Mouse (Mus musculus) intestine, embryonic 15.5 days (tissue): ENCODE measurements around the gene Gm609. TPM values are rescaled to one million over a fixed set of nuclear protein-coding genes. Genes with fewer than 3 reads are reported as not detected.
"Not testable (repeated sequence)": the region's sequence is repeated elsewhere in the genome, so short reads cannot be mapped to it uniquely, and the experiment has no call there.

Experiments used
- ATAC-seq: fragments of 200-750 bp; cut with Nextera tagmentation; 2 replicates; pipeline ENCODE4 v1.8.0; 2017; ENCODE audit warnings: moderate TSS enrichment, moderate library complexity
- H3K27ac ChIP-seq: fragments of 300-500 bp; sonication (generic); 2 replicates; pipeline ENCODE4 v1.5.1; 2015; ENCODE audit warnings: mild to moderate bottlenecking, inconsistent platforms
- H3K27me3 ChIP-seq: fragments of 300-500 bp; sonication (generic); replicated peaks from 2 replicates; pipeline ENCODE4 v1.6.1; 2015; ENCODE audit warnings: inconsistent platforms
- H3K36me3 ChIP-seq: fragments of 300-500 bp; sonication (generic); 2 replicates; pipeline ENCODE4 v1.6.1; 2015; ENCODE audit warnings: inconsistent platforms
- H3K4me1 ChIP-seq: fragments of 300-500 bp; sonication (generic); replicated peaks from 2 replicates; pipeline ENCODE4 v1.6.1; 2015; ENCODE audit warnings: inconsistent platforms
- H3K4me2 ChIP-seq: fragments of 300-500 bp; sonication (generic); replicated peaks from 2 replicates; pipeline ENCODE4 v1.6.1; 2015; ENCODE audit warnings: mild to moderate bottlenecking, inconsistent platforms
- H3K4me3 ChIP-seq: fragments of 300-500 bp; sonication (generic); replicated peaks from 2 replicates; pipeline ENCODE4 v1.5.1; 2015; ENCODE audit warnings: inconsistent platforms
- H3K9ac ChIP-seq: fragments of 300-500 bp; sonication (generic); 2 replicates; pipeline ENCODE4 v1.6.1; 2015; ENCODE audit warnings: inconsistent platforms
- H3K9me3 ChIP-seq: fragments of 300-500 bp; sonication (generic); 2 replicates; pipeline ENCODE4 v1.6.1; 2016; ENCODE audit warnings: inconsistent platforms
- WGBS: fragments of 180-500 bp; shearing (Covaris S2); methylation state at CpG from one replicate; pipeline ENCODE4 v1.1.7; 2015; 5-methylcytosine and 5-hydroxymethylcytosine counted together
- polyA plus RNA-seq: library from polyadenylated mRNA; unstranded; fragments of >200 nt; fragmentation: Nextera tagmentation; extraction: Ambion mirVana; gene quantifications from 2 replicates; pipeline ENCODE4 v1.2.1, GENCODE M21; 2015

The Gm609 gene
- polyA plus RNA-seq, 1 experiment from 2014 or later, result 2.2 TPM

DNA sequence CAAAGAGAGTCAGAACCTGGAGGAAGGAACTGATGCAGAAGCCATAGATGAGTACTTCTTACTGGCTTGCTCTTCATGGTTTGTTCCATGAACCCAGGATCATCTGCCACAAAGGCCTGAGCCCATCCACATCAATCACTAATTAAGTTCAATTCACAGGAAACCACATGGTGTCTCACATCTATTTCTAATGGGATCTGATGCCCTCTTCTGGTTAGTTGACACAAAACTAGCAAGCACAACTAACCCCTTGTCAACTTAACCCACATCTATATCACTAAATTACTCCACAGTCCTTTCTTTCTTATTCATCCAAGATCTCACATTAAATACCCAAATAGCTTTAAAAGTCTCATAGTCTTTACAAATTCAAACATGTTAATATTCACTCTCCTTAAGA, 79.3 kb downstream of the Gm609 start:
- no peaks in the 10 kb centered on the region for H3K27me3 ChIP-seq
- no peak overlapping the region for H3K27ac ChIP-seq
- 0 out of 2 replicates have a peak, but pooled peaks cover 2% of the 10 kb centered on the region for H3K4me1 ChIP-seq
- H3K36me3 ChIP-seq, result no peaks in the 10 kb centered on the region
- no peak overlapping the region for H3K4me2 ChIP-seq
- H3K9me3 ChIP-seq, result no peaks in the 10 kb centered on the region
- no peak for ATAC-seq
- no peak overlapping the region for H3K9ac ChIP-seq
- H3K4me3 ChIP-seq, result no peak overlapping the region

DNA sequence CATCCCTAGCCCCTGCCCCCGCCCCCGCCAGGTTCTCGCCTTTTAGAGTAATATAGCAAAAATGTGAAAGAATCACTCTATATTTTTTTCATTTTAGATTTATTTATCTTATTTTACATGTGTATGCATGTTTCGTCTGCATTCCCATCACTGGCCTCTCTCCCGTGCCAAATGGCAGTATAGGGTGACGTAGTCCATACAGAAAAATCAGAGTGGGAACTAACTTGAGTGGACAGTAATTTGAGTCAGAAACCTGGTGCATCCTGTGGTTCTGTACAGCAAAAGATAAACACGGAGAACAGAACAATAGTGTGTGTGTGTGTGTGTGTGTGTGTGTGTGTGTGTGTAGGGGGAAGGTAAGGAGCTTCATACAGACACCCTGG, 83.7 kb downstream of the Gm609 start:
- H3K4me1 ChIP-seq, H3K9ac ChIP-seq, H3K27me3 ChIP-seq, H3K36me3 ChIP-seq, H3K9me3 ChIP-seq: not testable (repeated sequence)
- WGBS, result 28% methylated on average over 7 of the region's 7 CpGs
- Histone ChIP-seq H3K4me3 (peak overlapping the region; percentile 58), H3K4me2 (peak overlapping the region; percentile 84), H3K27ac (0 out of 2 replicates have a peak overlapping the region, but pooled peaks have one; percentile 67)
- ATAC-seq, result peak; percentile 50; the same call in 1 of the 2 replicates

DNA sequence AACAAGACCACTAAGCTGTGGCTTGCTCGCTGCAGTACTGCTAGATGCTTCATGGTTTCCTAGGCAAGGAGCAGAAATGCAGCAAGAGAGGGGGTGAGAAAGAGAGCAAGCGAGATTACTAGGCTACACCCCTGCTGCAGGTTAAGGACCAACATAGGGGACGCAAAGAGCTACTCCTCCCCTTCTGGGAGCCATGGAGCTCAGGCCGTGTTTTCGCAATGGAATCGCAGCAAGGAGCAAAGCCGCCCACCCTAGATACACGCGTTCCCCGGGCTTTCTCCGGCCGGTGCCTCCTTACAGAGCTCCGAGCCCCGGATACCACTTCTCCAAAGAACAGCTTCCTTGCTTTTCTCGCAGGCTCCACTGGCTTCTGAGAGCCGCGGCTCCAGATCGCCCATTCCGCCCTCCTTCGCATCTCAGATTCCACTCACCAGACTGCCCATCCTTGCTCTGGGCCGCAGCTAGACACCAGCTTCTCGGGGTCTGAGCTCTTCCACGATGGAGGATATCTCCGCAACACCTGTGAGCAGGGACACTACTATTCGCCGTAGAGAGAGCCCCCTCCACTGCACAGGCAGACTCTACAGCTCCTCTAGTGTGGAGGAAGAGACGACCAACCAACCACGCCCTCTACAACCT, 84.2 kb downstream of the Gm609 start, which contains the start of gene Cd200:
TSS of gene Cd200 (minus strand) at position 629 of the 639 bp plus-strand sequence.
- no peaks in the 10 kb centered on the region for H3K27me3 ChIP-seq
- peak within 1 kb of the TSS; percentile 84 for H3K4me2 ChIP-seq
- H3K9me3 ChIP-seq, result no peaks in the 10 kb centered on the region
- no peaks in the 10 kb centered on the region for H3K36me3 ChIP-seq
- peak within 1 kb of the TSS; percentile 59 for H3K9ac ChIP-seq
- H3K27ac ChIP-seq, result peak within 1 kb of the TSS; percentile 67
- H3K4me1 ChIP-seq, result 0 out of 2 replicates have a peak, but pooled peaks cover 2% of the 10 kb centered on the region
- ATAC-seq, result peak; percentile 93
- peak within 1 kb of the TSS; percentile 58 for H3K4me3 ChIP-seq
- 2% methylated on average over 28 of the region's 28 CpGs for WGBS

DNA sequence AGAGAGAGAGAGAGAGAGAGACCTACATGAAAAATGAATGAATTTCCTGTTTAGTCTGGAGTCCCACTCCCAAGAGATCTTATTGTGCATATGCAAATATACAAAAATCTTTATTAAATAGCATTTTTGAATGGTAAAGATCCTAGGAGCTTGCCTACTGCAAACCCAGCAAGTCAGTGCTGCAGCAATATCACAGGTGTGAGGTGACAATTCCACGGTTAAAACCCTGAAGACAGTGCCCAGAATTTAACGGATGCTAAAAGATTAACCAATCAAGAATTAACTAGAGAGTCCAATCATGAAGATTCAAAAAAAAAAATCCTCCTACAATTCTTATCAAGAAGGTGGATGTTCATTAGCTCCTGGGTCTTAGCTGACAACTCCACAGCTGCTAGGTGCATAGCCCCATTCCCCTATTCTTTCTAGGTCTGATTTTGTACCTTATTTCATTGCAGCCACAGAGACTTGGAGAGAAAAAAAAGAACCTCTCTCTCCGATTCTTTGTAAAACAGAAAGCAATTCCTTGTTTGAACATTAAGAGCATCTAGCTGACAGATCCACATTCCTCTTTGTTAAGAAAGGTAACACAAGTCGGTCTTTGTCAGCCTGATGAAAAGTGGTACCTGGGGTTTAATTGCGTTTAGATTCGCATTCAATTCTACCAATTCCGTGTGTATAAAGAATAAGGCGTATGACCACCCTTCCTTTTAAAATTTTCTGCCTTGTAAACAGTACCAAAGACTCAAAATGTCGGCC, 84.9 kb downstream of the Gm609 start:
- no peaks in the 10 kb centered on the region for H3K27me3 ChIP-seq
- WGBS, result 39% methylated on average over 9 of the region's 9 CpGs
- 0 out of 2 replicates have a peak, but pooled peaks cover 2% of the 10 kb centered on the region for H3K4me1 ChIP-seq
- H3K4me2 ChIP-seq, result peak overlapping the region; percentile 84
- H3K4me3 ChIP-seq, result peak overlapping the region; percentile 58
- no peaks in the 10 kb centered on the region for H3K36me3 ChIP-seq
- no peak for ATAC-seq
- no peaks in the 10 kb centered on the region for H3K9me3 ChIP-seq
- H3K9ac ChIP-seq, result peak overlapping the region; percentile 59
- H3K27ac ChIP-seq, result no peak overlapping the region

DNA sequence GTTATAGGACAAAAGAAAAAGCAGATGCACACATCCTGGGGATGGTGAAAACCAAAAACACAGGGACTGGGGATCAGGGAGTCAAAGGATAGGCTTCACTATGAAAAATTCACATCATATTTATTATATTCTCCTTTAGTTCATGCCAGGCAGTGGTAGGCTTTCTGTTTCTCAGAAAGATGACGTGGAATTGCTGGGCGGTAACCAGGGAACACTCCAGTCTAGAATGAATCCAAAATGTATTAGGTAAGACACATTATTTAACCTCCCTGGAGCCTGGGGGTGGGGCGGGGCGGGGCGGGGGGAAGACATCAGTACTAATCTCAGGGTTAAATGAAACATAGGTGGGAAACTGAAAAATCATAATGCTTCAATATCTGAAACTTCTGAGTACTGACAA, 85.7 kb downstream of the Gm609 start:
- no peak for ATAC-seq
- H3K9ac ChIP-seq, result no peak overlapping the region
- 0 out of 2 replicates have a peak, but pooled peaks cover 2% of the 10 kb centered on the region for H3K4me1 ChIP-seq
- H3K4me3 ChIP-seq, result no peak overlapping the region
- no peak overlapping the region for H3K27ac ChIP-seq
- H3K36me3 ChIP-seq, result no peaks in the 10 kb centered on the region
- no peaks in the 10 kb centered on the region for H3K9me3 ChIP-seq
- no peak overlapping the region for H3K4me2 ChIP-seq
- H3K27me3 ChIP-seq, result no peaks in the 10 kb centered on the region
- WGBS, result 86% methylated on average over 5 of the region's 5 CpGs

DNA sequence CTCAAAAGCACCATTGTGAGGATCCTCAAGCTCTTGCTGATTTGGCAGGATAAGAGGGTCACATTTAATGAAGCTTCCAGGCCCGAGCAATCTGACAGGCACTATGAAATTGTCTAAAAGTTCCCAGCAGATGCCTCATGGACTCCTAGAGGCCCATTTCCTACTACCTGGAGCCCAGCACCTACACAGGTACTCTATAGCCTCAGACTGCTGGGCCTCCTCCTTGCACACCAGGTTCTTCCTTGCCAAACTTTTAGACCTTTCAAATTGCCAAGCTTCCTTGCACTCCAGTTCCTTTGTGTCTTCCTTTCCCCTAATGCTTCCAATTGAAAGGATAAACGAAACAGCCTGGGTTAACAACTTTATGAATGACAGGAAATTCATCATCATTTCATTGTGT, 89.8 kb downstream of the Gm609 start:
- no peak for ATAC-seq
- Histone ChIP-seq H3K4me3 (no peak overlapping the region), H3K9me3 (no peaks in the 10 kb centered on the region), H3K4me1 (no peaks in the 10 kb centered on the region), H3K27ac (no peak overlapping the region), H3K4me2 (no peak overlapping the region), H3K27me3 (no peaks in the 10 kb centered on the region), H3K9ac (no peak overlapping the region), H3K36me3 (no peaks in the 10 kb centered on the region)
- 71% methylated on average over 2 of the region's 2 CpGs for WGBS

DNA sequence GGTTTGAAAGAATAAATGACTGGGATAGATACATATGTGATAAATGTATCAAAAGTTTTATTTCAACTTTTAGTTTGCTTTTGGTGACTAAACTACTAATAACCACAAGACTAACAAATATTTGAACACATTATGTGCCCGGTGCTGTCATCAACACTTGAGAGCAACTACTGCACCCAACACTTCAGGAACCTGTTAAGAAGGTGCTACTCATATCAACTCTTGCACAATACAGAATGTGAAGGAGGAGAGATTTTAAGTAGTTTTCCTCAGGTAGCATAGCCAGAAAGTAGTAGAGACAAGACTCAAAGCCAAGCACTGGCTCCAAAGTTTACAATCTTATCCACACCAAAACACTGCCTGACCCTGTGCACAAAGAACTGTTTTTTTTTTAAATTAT, 90.7 kb downstream of the Gm609 start:
- H3K36me3 ChIP-seq, result no peaks in the 10 kb centered on the region
- no peak overlapping the region for H3K4me2 ChIP-seq
- H3K4me3 ChIP-seq, result no peak overlapping the region
- no peaks in the 10 kb centered on the region for H3K27me3 ChIP-seq
- no peak overlapping the region for H3K27ac ChIP-seq
- no peak for ATAC-seq
- H3K4me1 ChIP-seq, result no peaks in the 10 kb centered on the region
- no peak overlapping the region for H3K9ac ChIP-seq
- H3K9me3 ChIP-seq, result no peaks in the 10 kb centered on the region
- 77% methylated on average over 1 of the region's 1 CpGs for WGBS

DNA sequence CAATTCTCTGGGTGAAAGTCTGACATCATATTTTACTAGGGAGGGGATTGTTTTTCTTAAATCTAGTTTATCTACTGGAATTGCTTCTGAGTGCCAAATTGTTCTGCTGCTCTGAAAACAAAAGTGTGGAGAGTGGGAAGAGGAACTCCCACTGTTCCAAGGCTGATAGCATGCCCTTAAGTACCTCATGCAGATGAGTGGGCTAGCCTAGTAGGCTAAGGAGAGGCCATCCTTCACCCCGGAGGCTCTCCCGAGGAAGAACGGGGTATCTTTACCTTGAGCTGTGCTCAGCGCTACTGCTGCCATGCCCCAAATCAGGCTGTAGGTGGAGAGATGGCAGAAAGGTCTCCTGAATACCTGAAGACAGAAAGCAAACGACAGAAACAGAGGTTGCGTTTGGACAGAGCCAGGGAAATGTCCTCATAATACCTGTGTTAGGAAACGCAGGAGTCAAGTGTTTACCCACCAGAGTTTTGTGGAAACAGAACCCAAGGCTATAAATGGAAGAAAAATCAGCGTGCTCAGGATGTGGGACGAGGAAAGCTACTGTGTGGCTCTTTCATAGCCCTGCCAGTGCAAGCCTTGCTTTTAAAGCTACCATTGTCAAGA, 92.7 kb downstream of the Gm609 start:
- no peak overlapping the region for H3K27ac ChIP-seq
- ATAC-seq, result no peak
- no peaks in the 10 kb centered on the region for H3K27me3 ChIP-seq
- no peaks in the 10 kb centered on the region for H3K4me1 ChIP-seq
- H3K36me3 ChIP-seq, result no peaks in the 10 kb centered on the region
- 49% methylated on average over 9 of the region's 9 CpGs for WGBS
- no peak overlapping the region for H3K9ac ChIP-seq
- H3K4me3 ChIP-seq, result no peak overlapping the region
- no peak overlapping the region for H3K4me2 ChIP-seq
- no peaks in the 10 kb centered on the region for H3K9me3 ChIP-seq

DNA sequence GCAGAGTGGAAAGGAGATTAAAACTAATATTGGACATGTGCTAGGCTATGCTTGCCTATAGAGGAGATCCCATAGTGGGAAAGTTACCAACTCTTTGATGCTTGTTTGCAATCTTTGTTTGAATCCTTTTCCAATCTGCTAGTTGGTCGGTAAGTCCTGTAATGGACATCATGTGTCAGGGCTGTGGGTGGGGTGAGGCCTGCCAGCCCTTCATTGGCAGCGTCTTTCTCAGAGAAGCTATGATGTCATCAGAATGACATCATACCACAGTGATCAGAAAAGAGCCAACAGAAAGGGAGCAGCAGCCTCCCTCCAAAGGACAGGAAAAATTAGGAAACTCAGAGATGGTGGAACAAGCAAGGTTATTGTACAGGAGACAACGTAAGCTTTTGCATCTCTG, 93.4 kb downstream of the Gm609 start:
- H3K4me2 ChIP-seq, result no peak overlapping the region
- WGBS, result 88% methylated on average over 3 of the region's 3 CpGs
- H3K27ac ChIP-seq, result no peak overlapping the region
- no peaks in the 10 kb centered on the region for H3K4me1 ChIP-seq
- no peaks in the 10 kb centered on the region for H3K27me3 ChIP-seq
- H3K4me3 ChIP-seq, result no peak overlapping the region
- no peaks in the 10 kb centered on the region for H3K36me3 ChIP-seq
- no peaks in the 10 kb centered on the region for H3K9me3 ChIP-seq
- ATAC-seq, result no peak
- H3K9ac ChIP-seq, result no peak overlapping the region

DNA sequence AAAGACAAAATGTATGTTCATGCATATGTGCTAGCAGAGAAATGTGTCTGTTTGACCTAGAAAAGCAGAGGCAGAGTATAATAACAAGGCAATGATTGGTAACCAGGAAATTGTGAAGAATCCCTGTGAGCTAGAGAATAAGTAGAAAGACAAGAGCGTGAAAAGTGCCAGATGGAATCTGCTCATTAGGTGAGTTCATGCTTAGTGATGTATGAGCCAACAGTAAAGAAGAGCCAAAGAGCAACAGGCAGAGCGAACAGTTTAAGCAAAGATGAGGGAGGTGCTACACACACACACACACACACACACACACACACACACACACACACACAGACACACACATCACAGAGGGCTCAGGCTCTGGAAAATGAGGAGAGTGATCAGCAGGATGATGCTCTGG, 95.3 kb downstream of the Gm609 start:
- Histone ChIP-seq H3K4me3 (no peak overlapping the region), H3K27ac (no peak overlapping the region), H3K9me3 (no peaks in the 10 kb centered on the region), H3K27me3 (no peaks in the 10 kb centered on the region), H3K9ac (no peak overlapping the region), H3K4me1 (no peaks in the 10 kb centered on the region), H3K36me3 (no peaks in the 10 kb centered on the region), H3K4me2 (no peak overlapping the region)
- ATAC-seq, result no peak
- WGBS, result 75% methylated on average over 2 of the region's 2 CpGs

DNA sequence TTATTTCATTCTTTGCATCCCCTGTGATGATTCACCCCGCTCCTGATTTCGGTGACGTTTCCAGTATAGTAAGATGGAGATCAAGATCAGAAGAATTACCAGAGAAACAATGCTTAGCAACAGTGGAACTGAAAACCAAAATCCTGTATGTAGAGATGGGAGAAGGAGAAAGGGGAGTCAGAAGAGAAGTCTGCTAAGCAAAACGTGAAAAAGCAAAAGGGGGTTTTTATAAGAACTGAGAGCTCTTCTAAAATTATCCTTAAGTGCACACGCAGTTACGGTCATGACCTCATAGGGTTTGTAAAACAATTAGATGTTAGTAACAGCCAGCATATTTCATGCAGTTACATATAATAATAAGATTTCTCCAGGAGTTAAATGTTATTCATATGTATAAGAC, 100.5 kb downstream of the Gm609 start:
- Histone ChIP-seq H3K4me3 (no peak overlapping the region), H3K4me2 (no peak overlapping the region), H3K9ac (no peak overlapping the region), H3K9me3 (no peaks in the 10 kb centered on the region), H3K27ac (no peak overlapping the region), H3K27me3 (no peaks in the 10 kb centered on the region), H3K4me1 (no peaks in the 10 kb centered on the region), H3K36me3 (no peaks in the 10 kb centered on the region)
- ATAC-seq, result no peak
- WGBS, result 87% methylated on average over 6 of the region's 6 CpGs

DNA sequence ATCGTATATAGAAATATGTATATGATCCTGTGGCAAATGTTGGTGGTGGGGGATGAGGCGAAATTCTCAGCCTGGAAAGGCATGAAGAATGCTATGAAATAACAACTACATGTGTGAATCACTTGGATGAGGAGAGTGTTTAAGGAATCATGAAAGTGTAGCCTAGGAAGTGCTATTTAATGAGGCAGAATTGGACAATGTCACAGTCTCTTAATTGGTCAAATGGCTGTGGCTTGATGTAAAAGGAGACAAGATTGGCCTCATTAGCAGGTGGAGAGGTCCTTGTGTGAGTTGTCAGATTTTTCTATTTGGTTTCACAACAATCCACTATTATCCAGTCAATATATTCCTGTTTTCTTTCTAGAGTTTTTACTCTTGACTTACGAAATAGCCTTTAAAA, 101.1 kb downstream of the Gm609 start:
- 87% methylated on average over 3 of the region's 3 CpGs for WGBS
- no peaks in the 10 kb centered on the region for H3K4me1 ChIP-seq
- no peaks in the 10 kb centered on the region for H3K36me3 ChIP-seq
- no peaks in the 10 kb centered on the region for H3K9me3 ChIP-seq
- no peak for ATAC-seq
- H3K4me2 ChIP-seq, result no peak overlapping the region
- H3K27me3 ChIP-seq, result no peaks in the 10 kb centered on the region
- no peak overlapping the region for H3K9ac ChIP-seq
- H3K4me3 ChIP-seq, result no peak overlapping the region
- H3K27ac ChIP-seq, result no peak overlapping the region
